Mouse (Mus musculus) small intestine, adult 2 months (tissue): Measurements from ENCODE around the gene Slc9a7.

Source experiments
- CTCF ChIP-seq: fragments of 200-500 bp; IDR thresholded peaks from 2 replicates; pipeline ENCODE4 v1.5.1; 2012; ENCODE audit warnings: low read depth, mild to moderate bottlenecking, control low read depth, inconsistent platforms, low read length, moderate library complexity, mixed read lengths; ENCODE audit not compliant: insufficient replicate concordance, insufficient read length; ENCODE audit errors: extremely low read depth
- POLR2A ChIP-seq: fragments of 200-500 bp; IDR thresholded peaks from 2 replicates; pipeline ENCODE4 v1.6.1; 2012; ENCODE audit warnings: low read depth, mild to moderate bottlenecking, control low read depth, inconsistent platforms, low read length, moderate library complexity

DNA sequence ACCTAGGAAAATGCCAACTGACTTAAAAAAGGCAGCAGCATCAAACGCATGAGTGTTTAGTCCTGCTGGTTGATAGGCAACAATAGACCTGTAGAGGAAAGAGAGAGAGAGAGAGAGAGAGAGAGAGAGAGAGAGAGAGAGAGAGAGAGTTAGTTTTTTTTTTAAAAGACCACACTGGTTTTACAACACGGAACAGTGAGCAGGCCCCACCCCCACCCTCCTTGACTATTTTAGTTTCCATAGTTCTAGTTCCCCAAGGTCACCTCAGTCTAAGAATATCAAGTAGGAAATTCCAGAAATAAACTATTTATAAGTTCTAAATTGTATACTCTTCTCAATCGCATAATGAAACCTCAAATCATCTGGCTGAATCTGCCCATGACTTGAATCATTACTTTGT is 126.6 kb downstream of the Slc9a7 start:
- no peak for TF ChIP-seq POLR2A
- TF ChIP-seq CTCF = no peak
